Mouse (Mus musculus) ES-Bruce4 (cell line): ENCODE measurements around the gene Plekha7.

ENCODE experiments used
- CTCF ChIP-seq: IDR thresholded peaks from one replicate; pipeline ENCODE4 v1.8.1; 2011; ENCODE audit warnings: low read depth, low read length
- EP300 ChIP-seq: IDR thresholded peaks from 2 replicates; pipeline ENCODE4 v1.6.1; 2011; ENCODE audit warnings: low read depth, low read length; ENCODE audit not compliant: insufficient read depth
- POLR2A ChIP-seq: IDR thresholded peaks from one replicate; pipeline ENCODE4 v1.8.1; 2011; ENCODE audit warnings: low read length; ENCODE audit not compliant: insufficient read depth

GRCm38 (mm10) chr7:116192096-116192595 lies 116.0 kb downstream of the Plekha7 start:
- no peak for TF ChIP-seq POLR2A
- no peak for TF ChIP-seq CTCF
- no peak for TF ChIP-seq EP300
